Mouse (Mus musculus): ENCODE data around the gene Mapk7.

GRCm38 (mm10) chr11:61495528-61495927 is 1.3 kb upstream of the Mapk7 start:
- TF ChIP-seq CTCF (IDR thresholded peaks at IDR 0.05; ENCODE audit: borderline replicate concordance, extremely low read depth, insufficient read depth, insufficient read length) (no peak), POLR2A (IDR thresholded peaks at IDR 0.05; ENCODE audit: borderline replicate concordance, extremely low read depth, insufficient read depth, insufficient read length, poor library complexity, severe bottlenecking) (no peak)

Data from brain, embryonic 14.5 days (tissue).